In genomic region chr10:60078561-60078917, GRCm38 (mm10) we compare ENCODE assay signal across 8 mouse cellular contexts. TPM values are rescaled to one million over a fixed set of nuclear protein-coding genes. Genes with fewer than 3 reads are reported as not detected.
DNase-seq lines count a peak whose midpoint lies in the region; ATAC-seq and TF ChIP-seq lines count a peak whose summit lies in the region.

No protein-coding gene starts in this region.

- H3K4me3 ChIP-seq in embryonic facial prominence, embryonic 13.5 days = no peak overlapping the region
- H3K4me3 ChIP-seq in embryonic facial prominence, embryonic 10.5 days = no peak overlapping the region
- H3K4me3 ChIP-seq in stomach, embryonic 14.5 days (ENCODE audit: low read depth, low read length) = no peak overlapping the region
- H3K4me3 ChIP-seq in stomach, postnatal 0 days (ENCODE audit: low read depth, low read length) = no peak overlapping the region
- H3K4me3 ChIP-seq in layer of hippocampus, adult 2 months = no peak overlapping the region
- H3K4me3 ChIP-seq in midbrain, postnatal 0 days (ENCODE audit: low read depth, low read length) = no peak overlapping the region

- H3K9me3 ChIP-seq in embryonic facial prominence, embryonic 13.5 days = no peaks in the 10 kb centered on the region
- no peaks in the 10 kb centered on the region for H3K9me3 ChIP-seq in embryonic facial prominence, embryonic 10.5 days
- H3K9me3 ChIP-seq in stomach, embryonic 14.5 days (ENCODE audit: control insufficient read depth, low read depth, low read length) = no peaks in the 10 kb centered on the region
- no peaks in the 10 kb centered on the region for H3K9me3 ChIP-seq in stomach, postnatal 0 days (ENCODE audit: control insufficient read depth, low read length)
- H3K9me3 ChIP-seq in midbrain, postnatal 0 days (ENCODE audit: low read length) = no peaks in the 10 kb centered on the region

- no peak for TF ChIP-seq CTCF in stomach, postnatal 0 days (IDR thresholded peaks at IDR 0.05; ENCODE audit: low read depth)
- no peak for TF ChIP-seq CTCF in layer of hippocampus, adult 2 months (conservative IDR thresholded peaks at IDR 0.05)
- TF ChIP-seq CTCF in midbrain, postnatal 0 days (IDR thresholded peaks at IDR 0.05) = no peak

- peaks cover 50% of the 10 kb centered on the region for H3K4me1 ChIP-seq in embryonic facial prominence, embryonic 13.5 days
- H3K4me1 ChIP-seq in embryonic facial prominence, embryonic 10.5 days = peaks cover 22% of the 10 kb centered on the region
- H3K4me1 ChIP-seq in stomach, embryonic 14.5 days (ENCODE audit: control insufficient read depth, insufficient read depth, low read length) = peaks cover 22% of the 10 kb centered on the region
- 0 out of 2 replicates have a peak, but pooled peaks cover 5% of the 10 kb centered on the region for H3K4me1 ChIP-seq in stomach, postnatal 0 days (replicated peaks; ENCODE audit: control insufficient read depth, insufficient read depth)
- H3K4me1 ChIP-seq in midbrain, postnatal 0 days (ENCODE audit: insufficient read depth, low read length) = peaks cover 14% of the 10 kb centered on the region; the same call in 1 of the 2 replicates

- H3K36me3 ChIP-seq in embryonic facial prominence, embryonic 13.5 days = no peaks in the 10 kb centered on the region
- no peaks in the 10 kb centered on the region for H3K36me3 ChIP-seq in embryonic facial prominence, embryonic 10.5 days (replicated peaks)
- no peaks in the 10 kb centered on the region for H3K36me3 ChIP-seq in stomach, embryonic 14.5 days (ENCODE audit: control insufficient read depth, insufficient read depth, low read length)
- no peaks in the 10 kb centered on the region for H3K36me3 ChIP-seq in stomach, postnatal 0 days (ENCODE audit: control insufficient read depth, insufficient read depth, low read length)
- no peaks in the 10 kb centered on the region for H3K36me3 ChIP-seq in midbrain, postnatal 0 days (ENCODE audit: insufficient read depth, low read length)

- DNase-seq in embryonic facial prominence, embryonic 10.5 days (ENCODE audit: low spot score) = no peak
- DNase-seq in stomach, postnatal 0 days (ENCODE audit: low spot score) = no peak
- peak; percentile 35 for DNase-seq in heart, adult 8-10 months (ENCODE audit: low spot score)
- peak in 1 of 2 experiments; percentile 23 for DNase-seq in layer of hippocampus, adult 2 months (ENCODE audit: low spot score in 2 of 2)
- peak; percentile 67 for DNase-seq in midbrain, postnatal 0 days (ENCODE audit: low spot score)
- DNase-seq in embryo, embryonic 10 days (ENCODE audit: low spot score) = no peak

- peak overlapping the region; percentile 40; the same call in 1 of the 2 replicates for H3K27ac ChIP-seq in embryonic facial prominence, embryonic 13.5 days
- H3K27ac ChIP-seq in embryonic facial prominence, embryonic 10.5 days (replicated peaks) = no peak overlapping the region
- no peak overlapping the region; the same call in 1 of the 2 replicates for H3K27ac ChIP-seq in stomach, embryonic 14.5 days (ENCODE audit: low read length)
- no peak overlapping the region for H3K27ac ChIP-seq in stomach, postnatal 0 days (replicated peaks)
- H3K27ac ChIP-seq in layer of hippocampus, adult 2 months = 0 out of 2 replicates have a peak overlapping the region, but pooled peaks have one; percentile 18
- no peak overlapping the region; the same call in 1 of the 2 replicates for H3K27ac ChIP-seq in midbrain, postnatal 0 days (ENCODE audit: low read depth, low read length)

- H3K9ac ChIP-seq in embryonic facial prominence, embryonic 13.5 days = no peak overlapping the region
- H3K9ac ChIP-seq in stomach, embryonic 14.5 days (replicated peaks; ENCODE audit: low read depth, low read length) = no peak overlapping the region
- H3K9ac ChIP-seq in stomach, postnatal 0 days (ENCODE audit: low read length) = no peak overlapping the region
- H3K9ac ChIP-seq in midbrain, postnatal 0 days (replicated peaks; ENCODE audit: low read length, poor library complexity, severe bottlenecking) = no peak overlapping the region

- no peak overlapping the region for H3K4me2 ChIP-seq in embryonic facial prominence, embryonic 13.5 days
- no peak overlapping the region for H3K4me2 ChIP-seq in stomach, embryonic 14.5 days (replicated peaks; ENCODE audit: low read depth, low read length)
- H3K4me2 ChIP-seq in stomach, postnatal 0 days (replicated peaks; ENCODE audit: low read depth) = no peak overlapping the region
- H3K4me2 ChIP-seq in midbrain, postnatal 0 days (ENCODE audit: low read depth, low read length, poor library complexity, severe bottlenecking) = no peak overlapping the region

- WGBS in embryonic facial prominence, embryonic 13.5 days = 57% methylated on average over 5 of the region's 5 CpGs
- WGBS in embryonic facial prominence, embryonic 10.5 days = 84% methylated on average over 5 of the region's 5 CpGs
- WGBS in stomach, embryonic 14.5 days = 53% methylated on average over 5 of the region's 5 CpGs
- 56% methylated on average over 5 of the region's 5 CpGs for WGBS in stomach, postnatal 0 days
- WGBS in midbrain, postnatal 0 days = 64% methylated on average over 5 of the region's 5 CpGs

- TF ChIP-seq EP300 in stomach, postnatal 0 days (optimal IDR thresholded peaks at IDR 0.05) = no peak

- ATAC-seq in embryonic facial prominence, embryonic 13.5 days (ENCODE audit: insufficient number of reproducible peaks, insufficient read depth, low FRiP score, low TSS enrichment, low read depth) = no peak
- peak; percentile 54; the same call in 1 of the 2 replicates for ATAC-seq in stomach, embryonic 14.5 days (ENCODE audit: insufficient number of reproducible peaks, insufficient read depth, low FRiP score, low read depth)
- no peak for ATAC-seq in stomach, postnatal 0 days (ENCODE audit: low FRiP score, low TSS enrichment)
- 0 out of 2 replicates have a peak, but pooled peaks have one; percentile 14 for ATAC-seq in midbrain, postnatal 0 days (ENCODE audit: low FRiP score)

- H3K27me3 ChIP-seq in embryonic facial prominence, embryonic 13.5 days = no peaks in the 10 kb centered on the region
- no peaks in the 10 kb centered on the region for H3K27me3 ChIP-seq in embryonic facial prominence, embryonic 10.5 days (replicated peaks; ENCODE audit: low read depth, poor library complexity, severe bottlenecking)
- H3K27me3 ChIP-seq in stomach, embryonic 14.5 days (ENCODE audit: control insufficient read depth, insufficient read depth, low read length) = no peaks in the 10 kb centered on the region
- H3K27me3 ChIP-seq in stomach, postnatal 0 days (ENCODE audit: control insufficient read depth, insufficient read depth, low read length) = no peaks in the 10 kb centered on the region
- H3K27me3 ChIP-seq in midbrain, postnatal 0 days (ENCODE audit: insufficient read depth, low read length) = no peaks in the 10 kb centered on the region

RNA-seq across cellular contexts. Expression of gene Spock2, which starts 27.5 kb away (rescaled TPM):
- 7.2 and 7.3 TPM in 2 replicates for polyA plus RNA-seq in embryonic facial prominence, embryonic 13.5 days (2015; fragmentation: Nextera tagmentation; extraction: Ambion mirVana)
- polyA plus RNA-seq in embryonic facial prominence, embryonic 10.5 days (2016; fragmentation: Nextera tagmentation; extraction: Ambion mirVana) = 8.6 and 8.9 TPM in 2 replicates
- polyA plus RNA-seq in stomach, embryonic 14.5 days (2014; fragmentation: Nextera tagmentation; extraction: Ambion mirVana) = 3.8 and 5.7 TPM in 2 replicates
- polyA plus RNA-seq in stomach, postnatal 0 days (2015; fragmentation: Nextera tagmentation; extraction: Ambion mirVana) = 3.6 and 4.1 TPM in 2 replicates
- total RNA-seq in heart, adult 8-10 months (2022) = 10 to 100 TPM; 12.2 to 24.8 (median 14.4) TPM
- total RNA-seq in layer of hippocampus, adult 2 months (2021) = 100 to 1,000 TPM; 476 to 514 TPM
- 275 and 308 TPM in 2 replicates for total RNA-seq in midbrain, postnatal 0 days (2014; rRNA removed)
- 109 and 117 TPM in 2 replicates for polyA plus RNA-seq in midbrain, postnatal 0 days (2015; fragmentation: Nextera tagmentation; extraction: Ambion mirVana)

Comparison
In these comparisons a context has a peak if more than half of its experiments do, and no peak if none do; other contexts are left out.
1. ATAC-seq: peak in stomach, embryonic 14.5 days (single experiment) and midbrain, postnatal 0 days (single experiment); none in embryonic facial prominence, embryonic 13.5 days (single experiment) and stomach, postnatal 0 days (single experiment).
2. H3K27ac ChIP-seq: peak in embryonic facial prominence, embryonic 13.5 days (single experiment) and layer of hippocampus, adult 2 months (single experiment); none in embryonic facial prominence, embryonic 10.5 days (single experiment), stomach, embryonic 14.5 days (single experiment), stomach, postnatal 0 days (single experiment) and midbrain, postnatal 0 days (single experiment).
3. DNase-seq: peak in heart, adult 8-10 months (single experiment) and midbrain, postnatal 0 days (single experiment); none in embryonic facial prominence, embryonic 10.5 days (single experiment), stomach, postnatal 0 days (single experiment) and embryo, embryonic 10 days (single experiment).
4. RNA of gene Spock2, which starts 27.5 kb away (polyA plus RNA-seq): 109 to 117 TPM in midbrain, postnatal 0 days; 8.6 to 8.9 TPM in embryonic facial prominence, embryonic 10.5 days, 7.2 to 7.3 TPM in embryonic facial prominence, embryonic 13.5 days, 3.8 to 5.7 TPM in stomach, embryonic 14.5 days and 3.6 to 4.1 TPM in stomach, postnatal 0 days; every median in the first group is over 10 times any median in the second.